Mouse (Mus musculus) CD8-positive naive resting alpha-beta T cell, adult 2 months (primary cell): ENCODE measurements around the gene Rsph3a.

Source experiments
- DNase-seq, 2 experiments: peaks; one replicate each; pipeline ENCODE4 v3.0.0; 2022; ENCODE audit warnings: low read depth in 2 of 2, low spot score in 2 of 2

Rsph3a gene

GRCm38 (mm10) chr17:7945117-7946052 lies at the start of gene Rsph3a:
TSS of gene Rsph3a (plus strand) at chr17:7945614.
- DNase-seq: peak in 1 of 2 experiments; percentile 38

- DNase-seq: no peak
These were observed 49.3 kb upstream of the Rsph3a start for GRCm38 (mm10) chr17:7896047-7896635.

GRCm38 (mm10) chr17:7897120-7897519 lies 48.3 kb upstream of the Rsph3a start:
- DNase-seq: no peak

- DNase-seq: no peak
These were observed 47.7 kb upstream of the Rsph3a start for GRCm38 (mm10) chr17:7897756-7898155.

- DNase-seq: no peak
These were observed 46.2 kb upstream of the Rsph3a start for GRCm38 (mm10) chr17:7899233-7899632.

GRCm38 (mm10) chr17:7899961-7900360 lies 45.5 kb upstream of the Rsph3a start:
- DNase-seq: no peak

- DNase-seq: no peak
These were observed 43.9 kb upstream of the Rsph3a start for GRCm38 (mm10) chr17:7901536-7901935.

GRCm38 (mm10) chr17:7902362-7902761 lies 43.1 kb upstream of the Rsph3a start:
- DNase-seq: peak; percentile 77 to 84

GRCm38 (mm10) chr17:7904992-7905391 lies 40.4 kb upstream of the Rsph3a start:
- no peak for DNase-seq

GRCm38 (mm10) chr17:7905936-7906685 lies 39.3 kb upstream of the Rsph3a start:
- no peak for DNase-seq

- DNase-seq: no peak
These were observed 30.7 kb upstream of the Rsph3a start for GRCm38 (mm10) chr17:7914596-7915227.

GRCm38 (mm10) chr17:7915791-7916190 lies 29.6 kb upstream of the Rsph3a start:
- no peak for DNase-seq

GRCm38 (mm10) chr17:7916782-7917574 lies 28.4 kb upstream of the Rsph3a start:
- no peak for DNase-seq

GRCm38 (mm10) chr17:7918355-7918754 lies 27.1 kb upstream of the Rsph3a start:
- no peak for DNase-seq

GRCm38 (mm10) chr17:7919209-7919608 lies 26.2 kb upstream of the Rsph3a start:
- DNase-seq: no peak

- no peak for DNase-seq
These were observed 22.9 kb upstream of the Rsph3a start for GRCm38 (mm10) chr17:7922564-7922963.

GRCm38 (mm10) chr17:7924185-7924725 lies 21.2 kb upstream of the Rsph3a start:
- no peak for DNase-seq

GRCm38 (mm10) chr17:7925413-7926160 lies 19.8 kb upstream of the Rsph3a start, which contains the start of gene Tagap:
TSS of gene Tagap (plus strand) at chr17:7926000.
- peak; percentile 40 to 45 for DNase-seq
